Mouse (Mus musculus): Measurements from ENCODE around the gene Dcun1d3. TPM values are rescaled to one million over a fixed set of nuclear protein-coding genes. Genes with fewer than 3 reads are reported as not detected.

Dcun1d3 gene
- 8.4 and 9.4 TPM in 2 replicates for polyA plus RNA-seq (2012; rRNA removed)

DNA sequence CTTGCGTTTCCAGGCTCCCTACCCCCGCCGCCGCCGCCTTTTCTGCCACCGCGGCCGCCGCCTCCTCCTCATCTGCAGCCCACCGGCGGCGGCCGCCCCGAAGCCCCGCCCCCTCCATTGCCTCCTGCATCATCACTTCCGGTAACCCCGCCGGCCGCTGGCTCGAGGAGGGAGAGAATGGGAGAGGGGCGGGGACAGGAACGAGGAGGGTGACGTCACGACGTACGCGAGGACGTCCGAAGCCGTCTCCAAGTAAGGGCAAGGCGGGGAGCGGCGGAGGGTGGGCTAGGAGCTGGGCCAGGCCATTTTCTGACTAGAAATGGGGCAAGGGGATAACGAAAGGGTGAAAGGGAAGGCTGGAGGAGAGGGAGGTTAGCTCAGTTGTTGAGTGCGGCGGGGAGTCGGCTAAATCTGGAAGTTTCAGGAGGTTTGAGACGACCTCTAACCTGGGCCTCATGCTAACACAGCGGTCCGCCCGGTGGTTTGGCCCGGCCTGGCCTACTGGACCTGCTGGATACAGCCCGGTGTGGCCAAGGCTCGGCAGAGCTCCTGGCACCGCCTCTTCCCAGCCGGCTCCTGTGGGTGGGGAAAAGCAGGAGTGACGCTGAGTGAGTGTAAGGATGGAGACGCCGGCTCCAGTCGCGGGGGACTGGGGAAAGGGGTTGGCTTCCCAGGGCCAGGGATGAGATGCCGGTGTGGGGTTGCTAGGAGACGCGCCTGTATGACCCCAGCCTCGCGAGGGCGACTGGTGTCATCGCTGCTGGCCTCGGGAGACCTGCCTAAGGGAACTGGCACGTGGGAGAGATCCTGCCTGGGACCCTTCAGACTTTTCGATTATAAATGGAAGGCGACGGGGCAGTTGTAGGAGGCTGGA is at the start of gene Dcun1d3, which contains the start of gene Lyrm1:
Dcun1d3 (minus strand) TSS at position 660 of the 874 bp plus-strand sequence.
Lyrm1 (plus strand) TSS at position 223 of the 874 bp plus-strand sequence.
- DNase-seq (ENCODE audit: low read depth): no peak

DNA sequence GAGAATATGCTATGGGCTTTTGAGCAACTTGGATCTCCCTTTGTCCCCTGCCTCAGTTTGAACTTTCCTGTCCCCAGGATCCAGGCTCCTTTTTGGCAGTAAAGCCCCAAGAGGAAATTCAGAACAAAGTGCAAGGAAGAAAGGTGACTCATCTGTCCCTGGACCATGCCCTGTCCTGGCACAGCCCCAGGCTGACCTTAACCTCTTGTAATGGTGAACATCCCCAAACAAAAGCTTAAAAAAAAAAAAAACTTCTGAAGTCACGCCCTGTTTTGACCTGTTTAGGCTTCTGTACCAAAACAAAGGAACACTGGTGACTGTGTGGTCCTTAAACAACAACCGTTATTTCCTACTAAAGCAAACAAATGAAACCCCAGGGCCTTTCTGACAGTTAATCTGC is 45.5 kb upstream of the Dcun1d3 start:
- no peak for DNase-seq (ENCODE audit: low read depth)

DNA sequence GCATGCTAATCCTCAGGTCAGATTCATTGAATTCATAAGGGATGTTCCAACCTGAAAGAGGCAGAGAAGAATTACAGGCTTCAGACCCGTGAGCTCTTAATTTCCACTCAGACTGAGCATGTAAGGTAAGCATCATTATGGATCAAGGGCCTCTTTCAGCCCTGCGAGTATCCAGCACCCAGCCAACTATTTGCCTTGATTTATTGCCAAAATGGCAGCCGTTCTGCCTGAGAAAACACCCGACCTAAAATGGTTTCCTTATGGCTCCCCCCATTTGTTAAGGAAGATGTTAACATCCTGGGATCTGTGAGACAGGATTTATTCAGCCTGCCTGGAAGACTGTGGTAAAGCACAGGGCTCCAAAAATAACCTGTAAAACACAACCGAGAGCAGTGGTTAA is 40.9 kb upstream of the Dcun1d3 start:
- no peak for DNase-seq (ENCODE audit: low read depth)

DNA sequence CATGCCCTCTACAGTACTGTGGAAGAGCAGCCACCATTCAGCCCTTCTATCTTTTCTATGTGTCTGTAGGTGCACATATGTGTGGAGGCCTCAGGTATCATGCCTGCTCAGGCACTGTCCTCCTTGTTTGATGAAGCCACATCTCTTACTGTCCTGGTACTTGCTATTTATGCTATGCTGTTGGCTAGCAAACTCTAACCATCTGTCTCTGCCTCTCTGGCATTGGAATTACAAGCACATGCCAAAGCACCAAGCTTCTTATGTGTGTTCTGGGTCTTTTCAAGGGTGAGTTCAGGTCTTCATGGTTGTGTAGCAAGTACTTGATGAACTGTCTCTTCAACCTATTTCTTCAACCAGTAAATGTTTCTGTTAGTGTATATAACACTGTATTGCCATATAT is 40.2 kb upstream of the Dcun1d3 start:
- no peak for DNase-seq (ENCODE audit: low read depth)

DNA sequence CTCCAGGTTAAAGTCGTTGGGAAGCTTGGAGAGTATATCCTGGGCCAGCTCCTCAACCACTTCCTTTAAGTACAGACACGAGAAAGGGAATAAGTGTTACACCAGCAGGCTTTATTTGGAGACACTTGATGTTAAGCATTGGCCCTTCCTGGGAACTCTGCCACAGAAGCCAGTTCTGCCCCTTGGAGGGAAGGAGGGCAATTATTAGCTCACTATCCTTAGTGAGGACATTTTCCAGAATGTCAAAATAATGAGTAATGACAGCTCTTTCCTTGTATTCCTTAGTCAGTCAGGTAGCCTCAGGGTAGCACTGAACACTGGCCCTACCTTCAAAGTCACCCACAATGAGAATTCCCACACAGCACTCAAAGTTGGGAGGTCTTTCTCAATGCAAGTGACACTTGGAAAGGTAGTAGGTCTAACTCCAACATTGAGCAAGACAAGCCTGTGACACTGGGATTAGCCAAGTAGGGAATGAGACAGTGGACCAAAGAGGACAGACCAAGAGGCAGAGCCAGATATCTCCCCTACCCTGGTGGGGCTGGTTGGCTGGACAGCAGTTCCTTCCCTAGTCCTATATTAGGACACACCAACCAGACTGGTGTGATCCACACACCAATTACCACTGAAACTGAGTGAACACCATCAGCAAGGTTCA is 32.8 kb upstream of the Dcun1d3 start:
- DNase-seq (ENCODE audit: low read depth): peak; percentile 73

DNA sequence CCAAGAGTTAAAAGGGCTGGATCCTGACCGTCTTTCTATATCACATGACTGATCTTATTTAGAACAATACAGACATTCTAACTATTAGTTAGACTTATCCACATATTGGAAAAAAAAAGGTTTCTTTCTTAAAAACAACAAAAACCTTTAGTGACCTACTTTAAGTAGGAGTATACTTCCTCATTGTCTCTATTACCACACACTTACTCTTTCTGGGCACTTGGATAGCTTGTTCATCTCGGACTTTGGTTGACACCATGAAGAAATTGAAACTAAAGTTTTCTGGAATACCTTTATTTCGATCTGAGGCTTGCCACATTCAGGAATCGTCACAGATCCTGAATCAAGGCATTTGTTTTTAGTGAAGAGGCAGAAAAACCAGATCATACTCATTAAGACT is 25.0 kb upstream of the Dcun1d3 start:
- no peak for DNase-seq (ENCODE audit: low read depth)

DNA sequence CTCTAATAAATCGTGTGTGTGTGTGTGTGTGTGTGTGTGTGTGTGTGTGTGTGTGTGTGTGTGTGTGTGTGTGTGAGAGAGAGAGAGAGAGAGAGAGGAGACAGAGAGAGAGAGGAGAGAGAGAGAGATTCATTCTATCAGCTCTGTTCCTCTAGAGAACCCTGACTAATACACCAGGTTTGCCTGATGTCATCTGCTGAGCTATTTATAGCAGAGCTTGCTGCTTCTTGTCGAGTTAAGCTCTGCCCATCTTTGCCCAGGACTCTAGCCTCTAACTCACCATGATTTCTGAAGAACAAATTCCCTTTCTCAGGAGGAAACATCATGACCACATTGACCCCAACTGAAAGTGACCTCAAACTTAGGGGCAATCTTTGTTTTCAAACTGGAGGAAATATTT is 24.4 kb upstream of the Dcun1d3 start:
- DNase-seq (ENCODE audit: low read depth): peak; percentile 16

DNA sequence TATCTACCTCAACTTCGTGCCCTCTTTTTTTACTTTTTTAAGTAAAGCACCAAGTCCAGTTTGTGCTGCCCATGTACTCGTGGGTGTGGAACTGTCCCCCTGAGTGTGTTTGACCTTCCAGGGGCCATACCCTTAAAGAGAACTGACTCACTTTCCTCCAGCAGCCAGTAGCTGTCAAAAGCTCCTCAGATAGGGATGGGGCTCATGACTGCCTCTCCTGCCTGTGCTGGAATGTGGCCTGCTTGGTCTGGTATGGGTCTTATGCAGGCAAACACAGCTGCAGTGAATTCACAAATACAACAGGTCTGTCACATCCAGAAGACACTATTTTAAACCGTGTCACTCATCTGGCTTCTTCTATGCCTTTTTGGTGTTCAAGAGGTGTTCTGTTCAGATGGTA is 15.6 kb upstream of the Dcun1d3 start:
- no peak for DNase-seq (ENCODE audit: low read depth)

DNA sequence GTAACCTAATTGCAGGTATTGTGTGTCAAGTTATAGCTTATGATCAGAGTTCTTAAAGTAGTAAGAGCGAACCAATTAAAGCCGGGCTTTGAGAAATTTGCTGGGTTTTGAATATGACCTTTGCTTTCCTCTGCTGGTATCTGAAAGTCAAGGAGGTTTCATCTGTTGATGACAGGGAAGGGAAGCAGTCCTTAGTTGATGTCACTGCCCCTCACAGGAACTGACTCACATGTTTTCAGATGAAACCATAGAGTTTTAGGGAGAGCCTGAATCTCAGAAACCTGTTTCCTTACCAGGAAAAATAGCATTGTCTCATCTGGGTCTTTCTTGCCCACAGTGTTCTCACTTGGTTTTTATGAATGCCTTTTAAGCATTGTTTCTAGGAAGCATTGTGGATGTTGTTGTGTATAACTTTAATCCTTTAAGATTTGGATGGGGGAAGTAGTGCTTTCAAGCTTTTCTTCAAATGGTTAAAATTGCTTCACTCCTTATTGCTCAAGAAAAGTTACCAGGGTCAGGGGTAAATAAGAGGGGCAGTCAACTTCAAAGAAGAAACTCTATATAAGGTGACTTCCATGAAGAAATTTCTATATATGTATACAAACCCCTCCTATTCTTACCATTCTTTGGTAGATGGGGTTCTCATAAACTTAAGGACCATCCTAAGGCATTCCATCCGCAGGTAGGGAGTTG is 10.6 kb upstream of the Dcun1d3 start:
- DNase-seq (ENCODE audit: low read depth): no peak

DNA sequence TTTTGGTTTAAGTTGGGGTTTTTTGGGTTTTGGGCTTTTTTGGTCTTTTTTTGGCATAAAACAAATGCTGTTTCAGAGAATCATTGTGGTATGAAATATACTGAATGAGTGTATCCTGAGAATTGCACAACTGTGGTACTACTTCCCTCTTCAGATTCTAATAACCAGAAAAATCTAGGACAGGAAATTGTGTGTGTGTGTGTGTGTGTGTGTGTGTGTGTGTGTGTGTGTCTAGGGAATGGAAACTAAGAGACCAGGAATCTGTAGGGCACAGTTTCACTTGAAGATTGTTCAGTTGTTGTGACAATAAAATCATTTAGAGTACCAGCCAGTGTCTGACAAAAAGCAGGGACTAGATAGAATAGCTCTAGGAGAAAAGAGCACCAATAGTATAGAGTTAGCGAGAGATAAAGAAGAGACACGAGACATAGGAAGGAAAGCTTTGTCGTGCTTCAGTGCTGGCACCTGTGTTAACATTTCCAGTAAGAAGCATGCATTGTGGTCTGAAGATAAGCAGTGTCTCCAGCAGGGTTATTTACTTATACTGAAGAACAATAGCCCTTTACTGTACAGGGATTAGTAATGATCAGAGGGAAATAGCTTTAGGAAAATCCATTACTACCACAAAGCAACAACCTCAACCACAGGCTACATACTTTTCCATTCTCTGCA is 3.4 kb upstream of the Dcun1d3 start:
- DNase-seq (ENCODE audit: low read depth): no peak

DNA sequence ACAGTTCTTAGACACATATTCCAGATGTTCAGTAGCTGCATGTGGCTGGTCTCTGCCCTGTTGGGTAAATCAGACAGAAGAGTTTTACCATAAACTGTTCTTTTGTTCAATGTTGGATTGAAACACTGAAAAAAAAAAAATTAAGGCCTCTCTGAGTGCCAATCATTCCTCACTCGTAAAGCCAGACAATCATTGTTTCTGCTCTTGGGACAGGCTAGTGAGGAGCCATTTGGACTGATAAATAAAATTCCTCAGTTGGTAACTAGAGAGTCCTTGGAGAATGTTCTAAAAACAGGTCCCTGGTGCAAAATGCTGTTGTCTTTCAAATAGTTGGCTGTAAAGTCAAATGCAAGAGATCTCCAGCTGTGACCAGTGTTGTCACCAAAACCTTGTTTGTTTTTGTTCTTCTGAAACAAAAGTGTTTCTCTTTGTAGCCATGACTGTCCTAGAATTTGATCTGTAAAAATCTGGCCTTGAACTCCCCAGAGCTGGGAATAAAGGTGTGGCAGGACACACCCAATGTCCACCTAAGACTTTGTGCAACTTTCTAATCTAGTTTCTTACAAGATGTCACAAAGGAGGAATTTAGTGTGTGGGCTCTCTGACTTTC is 2.3 kb upstream of the Dcun1d3 start:
- DNase-seq (ENCODE audit: low read depth): no peak

DNA sequence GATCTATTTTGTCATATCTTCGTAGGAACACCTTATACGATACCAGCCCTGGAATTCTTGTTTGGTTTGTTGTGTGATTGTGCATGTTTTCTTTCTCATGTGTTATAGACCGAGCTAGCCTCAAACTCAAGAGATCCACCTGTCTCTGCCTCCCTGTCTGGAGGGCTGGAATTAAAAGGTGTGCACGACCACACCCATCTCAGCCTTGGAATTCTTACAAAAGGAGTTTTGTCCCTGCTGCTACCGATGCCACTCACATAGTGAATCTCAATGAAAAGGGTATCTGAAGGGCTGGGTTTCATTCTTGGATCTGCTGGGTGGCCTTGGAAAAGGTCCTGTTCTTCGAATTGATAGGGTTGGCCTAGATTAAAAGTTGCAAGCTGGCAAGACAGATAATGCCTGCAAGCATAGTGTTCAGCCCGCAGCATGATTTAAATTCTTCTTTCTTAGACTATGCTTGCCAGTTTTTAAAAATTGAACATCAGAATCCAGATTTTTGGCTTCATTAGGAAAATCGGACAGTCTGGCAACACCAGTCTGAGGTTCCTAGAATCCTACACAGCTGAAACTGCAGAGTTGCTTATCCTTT is 1.5 kb upstream of the Dcun1d3 start:
- DNase-seq (ENCODE audit: low read depth): no peak

DNA sequence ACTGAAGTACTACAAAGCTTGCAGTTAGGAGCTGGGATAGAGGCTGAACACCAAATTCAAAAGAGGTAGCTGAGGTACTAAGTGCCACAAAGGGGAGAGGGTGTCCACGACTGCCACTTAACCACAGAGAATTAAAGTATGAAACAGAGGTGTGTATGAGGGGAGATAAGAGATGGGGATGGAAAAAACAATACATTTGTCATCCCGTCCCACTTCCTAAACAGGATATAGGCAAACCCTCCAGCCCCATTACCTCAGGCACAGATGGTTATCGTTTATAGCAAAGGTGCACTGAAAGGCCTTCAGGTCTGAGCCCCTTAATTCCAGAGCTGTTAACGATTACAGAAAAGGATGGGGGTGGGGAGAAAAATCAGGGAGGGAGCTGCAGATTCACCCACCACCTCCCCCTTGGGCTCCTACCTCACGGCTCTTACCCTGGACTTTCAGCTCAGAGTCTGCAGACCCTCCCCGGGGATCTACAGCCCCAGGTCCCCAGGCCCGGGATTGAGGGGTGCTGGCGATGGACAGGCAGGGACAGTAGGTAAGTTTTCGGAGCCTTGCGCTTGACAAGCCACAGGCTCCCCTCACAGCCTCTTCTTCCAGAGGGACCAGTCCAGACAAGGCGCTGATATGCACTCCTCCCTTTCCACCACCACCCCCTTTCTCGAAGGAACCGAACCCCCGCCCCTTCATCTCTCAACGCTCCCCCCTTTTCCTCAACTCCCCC is 1.1 kb downstream of the Dcun1d3 start:
- DNase-seq (ENCODE audit: low read depth): no peak

DNA sequence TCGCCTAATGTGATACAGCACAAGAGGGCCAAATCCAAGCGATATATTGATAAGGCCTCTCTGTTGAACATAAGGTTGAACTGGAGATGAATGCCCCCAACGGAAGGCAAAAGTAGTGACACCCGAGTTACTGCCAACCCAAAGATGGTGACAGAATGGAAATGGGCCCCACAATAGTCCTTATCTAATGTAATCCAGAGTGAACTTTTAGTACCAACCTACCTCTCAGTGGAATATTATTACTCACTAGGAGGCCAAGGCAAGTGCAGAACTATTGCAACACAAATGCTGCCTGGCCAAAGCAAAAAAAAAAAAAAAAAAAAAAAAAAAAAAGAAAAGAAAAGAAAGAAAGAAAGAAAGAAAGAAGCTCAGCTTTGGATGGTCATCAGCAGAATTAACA is 3.4 kb downstream of the Dcun1d3 start:
- no peak for DNase-seq (ENCODE audit: low read depth)

DNA sequence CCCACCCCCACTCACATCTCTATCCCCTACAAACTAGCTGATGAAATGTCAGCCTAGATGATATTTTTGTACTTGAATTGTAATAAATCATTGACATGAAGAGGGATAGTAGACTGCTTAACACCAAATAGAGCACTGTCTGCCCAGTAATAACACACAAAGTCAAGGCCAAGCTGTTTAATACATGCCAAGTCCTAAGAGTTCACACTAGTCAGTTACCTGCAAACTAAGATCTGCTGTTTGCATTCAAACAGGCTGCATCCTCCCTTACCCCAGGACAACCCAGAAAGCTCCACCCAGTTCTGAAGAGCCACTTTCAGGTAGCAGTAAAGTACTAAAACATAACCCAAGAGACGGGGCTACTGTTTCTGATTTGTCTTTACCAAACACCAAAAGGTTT is 3.9 kb downstream of the Dcun1d3 start:
- DNase-seq (ENCODE audit: low read depth): no peak

DNA sequence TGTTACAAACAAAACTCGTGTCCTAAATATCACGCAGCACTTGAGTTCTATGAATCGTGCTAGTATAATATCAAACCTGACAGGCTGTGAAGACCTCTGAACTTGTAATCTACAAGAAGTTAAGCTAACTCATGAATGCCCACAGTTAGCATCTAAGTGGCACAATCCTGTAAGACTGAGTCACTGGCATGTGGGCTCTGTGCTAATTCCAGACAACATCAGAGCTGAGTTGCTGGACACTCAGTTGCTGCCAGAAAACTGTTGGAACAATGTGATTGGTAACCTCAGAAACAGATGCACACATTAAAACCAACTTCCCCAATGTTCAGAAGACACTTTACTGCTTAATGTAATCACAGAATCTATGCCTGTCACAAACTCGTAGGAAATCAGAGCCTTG is 8.2 kb downstream of the Dcun1d3 start:
- DNase-seq (ENCODE audit: low read depth): no peak

DNA sequence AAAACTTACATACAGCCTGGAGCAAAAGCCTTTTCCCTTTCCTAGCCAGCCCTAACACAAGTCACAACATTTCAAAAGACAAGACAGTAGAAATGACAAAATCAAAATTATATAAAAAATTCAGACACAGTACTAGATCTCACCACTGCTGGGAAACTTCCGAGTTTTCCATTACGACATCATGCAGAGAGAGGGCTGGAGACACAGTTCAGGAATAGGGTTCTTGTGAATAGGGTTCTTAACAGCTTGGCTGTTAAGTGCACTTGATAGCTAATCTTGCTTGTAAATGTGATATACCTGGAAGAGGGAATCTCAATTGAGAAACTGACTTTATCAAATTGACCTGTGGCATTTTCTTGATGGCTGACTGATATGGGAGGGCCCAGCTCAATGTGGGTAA is 14.9 kb downstream of the Dcun1d3 start:
- DNase-seq (ENCODE audit: low read depth): no peak

DNA sequence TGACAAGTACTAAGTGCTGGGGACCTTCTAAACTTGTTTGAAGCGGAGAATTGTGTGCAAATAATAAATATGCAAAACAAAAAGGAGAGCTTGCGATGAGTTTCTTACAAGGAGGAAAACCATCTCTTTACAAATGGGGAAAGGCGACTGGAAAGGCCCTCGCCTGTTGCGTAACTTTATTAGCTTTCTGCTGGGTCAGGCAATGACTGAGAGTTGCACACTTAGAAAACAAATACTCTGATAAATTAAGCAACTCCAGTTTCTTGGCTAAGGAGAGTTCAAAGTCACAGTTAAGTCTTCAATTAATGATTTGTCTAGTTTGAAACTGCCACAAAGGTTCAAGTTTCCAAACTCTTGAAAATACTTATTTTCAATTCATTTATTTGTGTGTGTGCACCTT is 15.8 kb downstream of the Dcun1d3 start:
- DNase-seq (ENCODE audit: low read depth): no peak

DNA sequence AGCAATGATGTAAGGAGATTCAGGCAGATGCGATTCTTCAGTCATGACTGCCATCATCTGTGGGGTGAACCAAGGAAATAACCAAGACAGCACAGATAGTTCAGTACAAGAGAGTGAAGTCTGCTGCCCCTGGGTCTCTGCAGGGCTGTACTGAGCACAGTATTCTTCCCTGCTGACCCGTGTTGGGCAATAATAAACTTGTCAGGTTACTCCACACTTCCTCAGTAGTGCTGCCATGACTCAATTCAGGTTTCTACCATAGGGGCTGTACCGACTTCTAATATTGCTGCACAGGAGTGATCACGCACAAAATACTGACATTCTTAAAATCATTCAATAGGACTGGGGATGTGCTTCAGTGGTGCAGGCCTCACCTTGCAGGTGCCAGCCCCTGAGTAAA is 16.9 kb downstream of the Dcun1d3 start:
- DNase-seq (ENCODE audit: low read depth): no peak

DNA sequence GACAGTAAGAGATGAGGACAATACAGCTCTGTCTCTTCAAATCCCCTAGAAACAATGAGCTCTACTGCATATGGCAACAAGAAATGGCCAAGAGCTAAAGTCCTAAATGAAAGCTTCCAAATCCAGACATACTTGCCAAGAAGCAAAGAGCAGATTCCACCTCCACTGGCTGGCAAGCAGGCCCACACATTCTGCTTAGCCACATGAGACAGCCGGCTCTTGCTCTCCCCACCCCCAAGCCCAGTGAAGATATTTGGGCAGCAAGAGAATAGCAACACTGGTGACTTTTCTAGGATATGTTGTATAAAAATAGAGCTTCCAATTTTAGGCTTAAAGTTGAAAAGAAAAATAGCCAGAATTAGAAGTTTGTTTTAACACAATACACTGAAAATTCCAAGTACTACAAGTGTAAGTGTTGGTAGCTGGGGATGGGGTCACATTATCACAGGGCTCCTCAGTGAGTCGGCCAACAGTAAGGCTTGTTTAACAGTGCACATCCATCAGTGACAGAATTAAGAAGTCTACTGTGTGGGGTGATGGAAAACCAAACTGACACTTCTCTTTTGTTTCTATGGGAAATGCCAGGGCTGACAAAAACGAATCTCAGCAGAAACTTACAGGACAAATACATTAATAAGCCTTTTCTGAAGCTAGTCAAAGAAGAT is 20.2 kb downstream of the Dcun1d3 start:
- DNase-seq (ENCODE audit: low read depth): no peak
